Mouse (Mus musculus): Measurements from ENCODE around the gene Speg. TPM values are rescaled to one million over a fixed set of nuclear protein-coding genes. Genes with fewer than 3 reads are reported as not detected.

Speg gene
- total and polyA plus RNA-seq, 2 experiments from 2014 or later, result 22.0 to 62.9 TPM

DNA sequence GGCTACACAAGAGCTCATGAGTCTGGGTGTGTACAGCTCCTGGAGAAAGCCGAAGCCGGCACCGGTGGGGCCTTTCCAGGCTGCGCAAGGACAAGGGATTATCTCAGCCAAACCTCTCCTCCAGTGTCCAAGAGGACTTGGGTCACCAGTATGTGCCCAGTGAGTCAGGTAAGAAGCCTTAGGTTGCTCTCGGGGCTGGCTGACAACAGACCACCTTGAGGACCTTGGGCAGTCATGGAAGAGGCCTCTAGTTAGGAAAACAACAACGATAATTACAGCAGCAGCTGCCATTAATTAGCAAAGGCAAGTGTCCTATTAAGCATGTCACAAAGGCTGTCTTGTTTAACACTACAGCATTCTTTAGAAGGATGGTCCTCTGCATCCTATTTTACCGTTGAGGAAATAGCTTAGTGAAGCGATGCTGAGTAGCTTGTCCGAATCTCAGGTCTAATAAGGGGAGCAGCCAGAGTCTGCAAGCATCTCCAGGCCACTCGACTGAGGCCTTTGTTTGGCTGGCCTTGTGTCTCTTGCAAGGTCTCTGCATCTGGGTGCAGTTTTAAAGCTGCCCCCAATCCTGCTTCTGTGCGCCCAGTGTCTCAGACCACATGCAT, 48.8 kb downstream of the Speg start:
- no peak overlapping the region for H3K9ac ChIP-seq (replicated peaks; ENCODE audit: low read length, poor library complexity, severe bottlenecking)
- no peak overlapping the region for H3K4me3 ChIP-seq (ENCODE audit: low read depth, low read length)
- TF ChIP-seq CTCF (IDR thresholded peaks at IDR 0.05), result no peak
- 57% methylated on average over 11 of the region's 11 CpGs for WGBS
- H3K27ac ChIP-seq (ENCODE audit: low read depth, low read length), result no peak overlapping the region
- no peaks in the 10 kb centered on the region; the same call in 1 of the 2 replicates for H3K4me1 ChIP-seq (ENCODE audit: insufficient read depth, low read length)
- peaks cover 20% of the 10 kb centered on the region for H3K27me3 ChIP-seq (ENCODE audit: insufficient read depth, low read length)
- H3K36me3 ChIP-seq (ENCODE audit: insufficient read depth, low read length), result peaks cover 11% of the 10 kb centered on the region; the same call in 1 of the 2 replicates
- no peaks in the 10 kb centered on the region for H3K9me3 ChIP-seq (ENCODE audit: low read length)
- no peak for ATAC-seq (ENCODE audit: low FRiP score)
- H3K4me2 ChIP-seq (ENCODE audit: low read depth, low read length, poor library complexity, severe bottlenecking), result no peak overlapping the region
- DNase-seq (ENCODE audit: low spot score), result no peak

- TF ChIP-seq CTCF (IDR thresholded peaks at IDR 0.05), result peak; percentile 72
- no peak overlapping the region for H3K27ac ChIP-seq (ENCODE audit: low read depth, low read length)
- 36% methylated on average over 10 of the region's 10 CpGs for WGBS
- no peaks in the 10 kb centered on the region for H3K9me3 ChIP-seq (ENCODE audit: low read length)
- H3K4me2 ChIP-seq (ENCODE audit: low read depth, low read length, poor library complexity, severe bottlenecking), result no peak overlapping the region
- H3K9ac ChIP-seq (replicated peaks; ENCODE audit: low read length, poor library complexity, severe bottlenecking), result no peak overlapping the region
- no peaks in the 10 kb centered on the region; the same call in 1 of the 2 replicates for H3K4me1 ChIP-seq (ENCODE audit: insufficient read depth, low read length)
- H3K4me3 ChIP-seq (ENCODE audit: low read depth, low read length), result no peak overlapping the region
- peaks cover 19% of the 10 kb centered on the region; the same call in 1 of the 2 replicates for H3K36me3 ChIP-seq (ENCODE audit: insufficient read depth, low read length)
- peak; percentile 73 for DNase-seq (ENCODE audit: low spot score)
- H3K27me3 ChIP-seq (ENCODE audit: insufficient read depth, low read length), result peaks cover 14% of the 10 kb centered on the region; the same call in 1 of the 2 replicates
- ATAC-seq (ENCODE audit: low FRiP score), result no peak
Observed at GRCm38 (mm10) chr1:75425796-75426471, 50.8 kb downstream of the Speg start.

DNA sequence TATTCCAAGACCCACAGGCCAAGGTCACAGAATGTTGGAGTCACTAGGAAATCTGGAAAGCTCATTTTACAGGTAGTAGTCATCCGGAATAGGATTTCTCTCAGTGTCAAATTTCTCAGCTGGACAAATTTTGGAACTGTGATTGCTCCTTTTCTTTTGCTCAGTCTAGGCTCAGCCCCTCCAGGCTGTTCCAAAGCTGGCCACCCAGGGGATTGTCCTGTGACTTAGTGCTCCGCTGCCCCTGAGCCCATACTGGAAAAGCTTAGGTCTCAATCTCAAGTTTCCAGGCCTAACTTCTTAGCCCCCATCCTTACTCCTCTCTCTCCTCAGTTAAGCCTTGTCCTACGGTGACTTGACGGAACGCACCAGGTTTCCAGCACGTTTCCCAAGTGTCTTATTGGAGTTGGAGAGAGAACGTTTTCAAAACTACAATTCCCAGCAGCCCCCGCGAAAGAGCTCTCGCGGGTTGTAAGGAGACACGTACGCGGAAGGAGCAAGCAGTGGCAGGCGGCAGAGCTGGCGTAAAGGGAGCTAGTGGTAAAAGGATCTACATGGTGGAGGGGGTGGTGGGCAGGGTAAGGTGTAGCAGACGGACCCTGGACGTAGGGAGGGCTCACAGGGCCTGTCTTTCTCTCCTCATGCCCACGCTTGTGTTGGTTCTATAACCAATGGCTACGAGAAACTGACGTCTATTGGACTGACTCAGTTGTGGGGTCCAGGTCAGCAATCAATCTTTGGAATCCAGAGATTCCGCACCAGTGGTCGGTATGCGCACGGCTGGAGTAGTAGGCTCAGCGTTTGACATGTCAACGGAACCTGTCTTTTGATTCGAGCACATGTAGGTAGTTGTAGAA, 60.6 kb downstream of the Speg start, which contains the start of gene Gmppa:
Gmppa (plus strand) TSS at position 456 of the 854 bp plus-strand sequence.
- H3K4me2 ChIP-seq (ENCODE audit: low read depth, low read length, poor library complexity, severe bottlenecking), result peak within 1 kb of the TSS; percentile 58
- 4% methylated on average over 28 of the region's 28 CpGs for WGBS
- no peaks in the 10 kb centered on the region for H3K9me3 ChIP-seq (ENCODE audit: low read length)
- peak within 1 kb of the TSS; percentile 73 for H3K27ac ChIP-seq (ENCODE audit: low read depth, low read length)
- no peaks in the 10 kb centered on the region for H3K27me3 ChIP-seq (ENCODE audit: insufficient read depth, low read length)
- H3K4me1 ChIP-seq (ENCODE audit: insufficient read depth, low read length), result peaks cover 7% of the 10 kb centered on the region; the same call in 1 of the 2 replicates
- TF ChIP-seq CTCF (IDR thresholded peaks at IDR 0.05), result no peak
- H3K4me3 ChIP-seq (ENCODE audit: low read depth, low read length), result peak within 1 kb of the TSS; percentile 52
- ATAC-seq (ENCODE audit: low FRiP score), result peak; percentile 70; the same call in 1 of the 2 replicates
- peak; percentile 92 for DNase-seq (ENCODE audit: low spot score)
- peaks cover 8% of the 10 kb centered on the region; the same call in 1 of the 2 replicates for H3K36me3 ChIP-seq (ENCODE audit: insufficient read depth, low read length)
- H3K9ac ChIP-seq (replicated peaks; ENCODE audit: low read length, poor library complexity, severe bottlenecking), result peak within 1 kb of the TSS; percentile 72

GRCm38 (mm10) chr1:75438782-75439181, 63.7 kb downstream of the Speg start:
- peaks cover 13% of the 10 kb centered on the region for H3K4me1 ChIP-seq (ENCODE audit: insufficient read depth, low read length)
- no peak overlapping the region for H3K27ac ChIP-seq (ENCODE audit: low read depth, low read length)
- no peaks in the 10 kb centered on the region for H3K27me3 ChIP-seq (ENCODE audit: insufficient read depth, low read length)
- DNase-seq (ENCODE audit: low spot score) (no peak), ATAC-seq (ENCODE audit: low FRiP score) (no peak)
- H3K4me3 ChIP-seq (ENCODE audit: low read depth, low read length), result no peak overlapping the region
- 0 out of 2 replicates have a peak, but pooled peaks cover 2% of the 10 kb centered on the region for H3K36me3 ChIP-seq (ENCODE audit: insufficient read depth, low read length)
- no peaks in the 10 kb centered on the region for H3K9me3 ChIP-seq (ENCODE audit: low read length)
- 77% methylated on average over 8 of the region's 9 CpGs for WGBS
- TF ChIP-seq CTCF (IDR thresholded peaks at IDR 0.05), result no peak
- no peak overlapping the region for H3K9ac ChIP-seq (replicated peaks; ENCODE audit: low read length, poor library complexity, severe bottlenecking)
- no peak overlapping the region for H3K4me2 ChIP-seq (ENCODE audit: low read depth, low read length, poor library complexity, severe bottlenecking)

GRCm38 (mm10) chr1:75440661-75441060, 65.6 kb downstream of the Speg start:
- Histone ChIP-seq H3K36me3 (ENCODE audit: insufficient read depth, low read length) (0 out of 2 replicates have a peak, but pooled peaks cover 2% of the 10 kb centered on the region), H3K4me2 (ENCODE audit: low read depth, low read length, poor library complexity, severe bottlenecking) (no peak overlapping the region), H3K9me3 (ENCODE audit: low read length) (no peaks in the 10 kb centered on the region), H3K4me3 (ENCODE audit: low read depth, low read length) (no peak overlapping the region), H3K4me1 (ENCODE audit: insufficient read depth, low read length) (peaks cover 17% of the 10 kb centered on the region), H3K27ac (ENCODE audit: low read depth, low read length) (no peak overlapping the region), H3K27me3 (ENCODE audit: insufficient read depth, low read length) (0 out of 2 replicates have a peak, but pooled peaks cover 4% of the 10 kb centered on the region), H3K9ac (replicated peaks; ENCODE audit: low read length, poor library complexity, severe bottlenecking) (no peak overlapping the region)
- no peak for TF ChIP-seq CTCF (IDR thresholded peaks at IDR 0.05)
- ATAC-seq (ENCODE audit: low FRiP score) (no peak), DNase-seq (ENCODE audit: low spot score) (no peak)
- 91% methylated on average over 7 of the region's 7 CpGs for WGBS

All from midbrain, postnatal 0 days (tissue).